Mouse (Mus musculus) spleen, adult 2 months (tissue): ENCODE results near the gene Mapk8ip3.

Source experiments
- CTCF ChIP-seq: fragments of 200-500 bp; IDR thresholded peaks from 2 replicates; pipeline ENCODE4 v1.5.1; 2011; ENCODE audit warnings: mild to moderate bottlenecking, inconsistent platforms; ENCODE audit not compliant: insufficient read depth, insufficient read length, insufficient replicate concordance; ENCODE audit errors: extremely low read depth
- POLR2A ChIP-seq: fragments of 200-500 bp; IDR thresholded peaks from 2 replicates; pipeline ENCODE4 v1.6.1; 2011; ENCODE audit warnings: low read depth, low read length, inconsistent platforms

GRCm38 (mm10) chr17:24959371-24959770 is 22.6 kb upstream of the Mapk8ip3 start:
- no peak for TF ChIP-seq CTCF
- no peak for TF ChIP-seq POLR2A
